Mouse (Mus musculus) stomach, adult 2 months (tissue): Measurements from ENCODE around the gene 2810004N23Rik. TPM values are rescaled to one million over a fixed set of nuclear protein-coding genes. Genes with fewer than 3 reads are reported as not detected.

Source experiments
- polyA plus RNA-seq: library from polyadenylated mRNA; depleted of rRNA; stranded (reverse); fragments of >200 nt; gene quantifications from 2 replicates; pipeline ENCODE4 v1.2.3, GENCODE M21; 2012; rRNA removed

2810004N23Rik gene
- 4.3 and 4.4 TPM in 2 replicates for polyA plus RNA-seq

GRCm38 (mm10) chr8:124862321-124863162 lies at the start of gene 2810004N23Rik, which contains the start of gene Gnpat:
TSS of gene 2810004N23Rik (minus strand) at chr8:124863120.
TSS of gene Gnpat (plus strand) at chr8:124863033.

DNA sequence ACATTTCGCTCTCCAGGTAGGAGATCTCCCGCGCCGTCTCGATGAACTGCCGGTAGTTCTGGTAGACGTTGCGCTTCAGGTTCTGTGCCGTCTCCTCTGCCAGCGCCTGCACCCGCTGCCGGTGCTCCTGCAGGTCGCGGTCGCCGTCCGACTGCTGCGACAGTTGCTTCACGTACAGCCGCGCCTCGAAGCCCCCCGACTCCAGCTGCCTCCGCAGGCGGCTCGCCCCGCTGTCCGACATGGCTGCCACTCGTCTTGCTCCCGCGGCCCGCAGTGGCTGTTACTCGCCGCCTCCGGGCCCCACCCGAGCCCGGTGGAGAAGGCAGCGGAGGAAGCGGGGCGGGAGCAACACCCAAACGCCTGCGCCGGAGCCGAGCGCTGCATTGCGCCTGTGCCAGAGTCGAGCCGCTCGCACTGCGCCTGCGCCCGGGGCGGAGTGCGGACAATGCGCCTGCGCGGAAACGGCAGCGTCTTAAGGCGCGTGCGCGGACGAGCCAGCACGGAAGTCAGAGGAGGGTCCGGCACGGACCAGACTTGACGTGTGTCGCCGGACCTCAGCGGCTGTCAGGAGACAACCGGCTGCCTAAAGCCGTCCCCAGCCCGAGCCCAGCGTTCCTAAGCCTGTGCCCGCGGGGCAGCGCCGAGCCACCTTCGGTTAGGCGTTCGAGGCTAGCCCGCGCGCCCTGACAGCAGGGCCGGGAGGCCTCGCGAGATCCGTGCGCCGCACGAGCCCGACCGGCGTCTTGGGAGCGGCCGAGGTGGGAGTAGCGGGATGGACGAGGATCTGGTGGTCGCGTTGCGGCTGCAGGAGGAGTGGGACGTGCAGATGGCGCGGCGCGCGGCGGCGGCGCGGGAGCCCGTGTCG lies 34.7 kb upstream of the 2810004N23Rik start, which contains the start of the genes Exoc8 and Sprtn:
Exoc8 (minus strand) TSS at position 320 of the 865 bp plus-strand sequence.
Sprtn (plus strand) TSS at position 501 of the 865 bp plus-strand sequence.

GRCm38 (mm10) chr8:124792708-124793107 lies 70.2 kb downstream of the 2810004N23Rik start, which contains the start of gene Trim67:
TSS of gene Trim67 (plus strand) at chr8:124793092.

Other genes with a start within 250 kb of the 2810004N23Rik start
- 21.7 and 26.5 TPM in 2 replicates for gene 2310022B05Rik, start 199.8 kb downstream of the 2810004N23Rik start, polyA plus RNA-seq
- 5.2 and 6.2 TPM in 2 replicates for gene Ttc13, start 141.1 kb downstream of the 2810004N23Rik start, polyA plus RNA-seq
- 3.8 and 5.6 TPM in 2 replicates for gene Arv1, start 141.0 kb downstream of the 2810004N23Rik start, polyA plus RNA-seq
- gene Fam89a, start 111.3 kb downstream of the 2810004N23Rik start, polyA plus RNA-seq = 2.8 and 10.2 TPM in 2 replicates
- gene Trim67, start 70.0 kb downstream of the 2810004N23Rik start, polyA plus RNA-seq = 0.03 and 0.05 TPM in 2 replicates
- 13.7 and 15.2 TPM in 2 replicates for gene Gnpat, start 87 bp downstream of the 2810004N23Rik start, polyA plus RNA-seq
- 3.0 and 4.3 TPM in 2 replicates for gene Exoc8, start 34.6 kb upstream of the 2810004N23Rik start, polyA plus RNA-seq
- gene Sprtn, start 34.8 kb upstream of the 2810004N23Rik start, polyA plus RNA-seq = 3.0 and 3.6 TPM in 2 replicates
- gene Egln1, start 86.2 kb upstream of the 2810004N23Rik start, polyA plus RNA-seq = 9.9 and 13.9 TPM in 2 replicates
- gene Tsnax, start 149.9 kb upstream of the 2810004N23Rik start, polyA plus RNA-seq = 7.8 and 8.3 TPM in 2 replicates
- 0.32 and 0.43 TPM in 2 replicates for gene Disc1, start 191.1 kb upstream of the 2810004N23Rik start, polyA plus RNA-seq